Mouse (Mus musculus) G1E (cell line): ENCODE measurements at regions not wholly inside any gene's neighbourhood (a gene's known extent, or its start where the extent isn't known, plus 50 kb on each side); places are given as distances from the start of the nearest gene placed in this dataset.

Source experiments
- CTCF ChIP-seq: IDR thresholded peaks from 2 replicates; pipeline ENCODE4 v1.5.1; 2012; ENCODE audit warnings: low read depth, low read length, inconsistent platforms, mixed read lengths
- POLR2AphosphoS5 ChIP-seq: IDR thresholded peaks from 2 replicates; pipeline ENCODE4 v1.6.1; 2012; ENCODE audit warnings: low read depth, low read length, inconsistent platforms; ENCODE audit not compliant: insufficient replicate concordance
- TAL1 ChIP-seq: conservative IDR thresholded peaks from 2 replicates; pipeline ENCODE4 v1.6.1; 2012; ENCODE audit warnings: low read depth, low read length, inconsistent platforms, mixed read lengths

- TF ChIP-seq TAL1 (no peak), CTCF (no peak), POLR2AphosphoS5 (no peak)
Measured at GRCm38 (mm10) chr8:89565147-89565826, 521.3 kb upstream of the Sall1 start.
